Mouse (Mus musculus) heart, postnatal 4 days (tissue): ENCODE results near the gene Adipor2. TPM values are rescaled to one million over a fixed set of nuclear protein-coding genes. Genes with fewer than 3 reads are reported as not detected.
A peak's percentile ranks its signal among the peaks of the same experiment; 100 is the strongest.
"Not testable (repeated sequence)": the region's sequence is repeated elsewhere in the genome, so short reads cannot be mapped to it uniquely, and the experiment has no call there.

Experiments used
- DNase-seq: peaks from one replicate; pipeline ENCODE4 v3.0.0; 2021
- total RNA-seq, 2 experiments: library from RNA; stranded (reverse); gene quantifications; 2 replicates each; pipeline ENCODE4 v1.2.3; 2021

Gene Adipor2
- total RNA-seq, 2 experiments from 2014 or later = 55.5 to 55.7 TPM

GRCm38 (mm10) chr6:119389089-119389488 is 28.4 kb downstream of the Adipor2 start:
- DNase-seq = no peak

DNA sequence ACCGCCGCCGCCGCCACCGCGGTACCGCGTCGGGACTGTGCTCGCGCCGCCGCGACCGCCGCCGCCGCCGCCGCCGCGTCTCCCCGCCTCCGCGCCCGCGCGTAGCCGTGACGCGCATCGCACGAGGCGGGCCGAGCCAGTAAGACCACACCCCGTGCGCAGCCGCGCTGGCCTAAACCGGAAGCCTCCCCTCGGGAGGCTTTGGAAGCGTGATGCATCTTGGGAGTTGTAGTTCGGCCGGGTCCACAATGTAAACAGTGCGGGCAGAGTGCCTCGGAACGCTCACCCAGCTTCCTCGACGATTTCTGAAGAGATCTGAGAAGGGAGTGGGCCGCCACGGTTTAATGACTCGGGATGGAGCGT is 28.9 kb downstream of the Adipor2 start:
- peak; percentile 95 for DNase-seq

DNA sequence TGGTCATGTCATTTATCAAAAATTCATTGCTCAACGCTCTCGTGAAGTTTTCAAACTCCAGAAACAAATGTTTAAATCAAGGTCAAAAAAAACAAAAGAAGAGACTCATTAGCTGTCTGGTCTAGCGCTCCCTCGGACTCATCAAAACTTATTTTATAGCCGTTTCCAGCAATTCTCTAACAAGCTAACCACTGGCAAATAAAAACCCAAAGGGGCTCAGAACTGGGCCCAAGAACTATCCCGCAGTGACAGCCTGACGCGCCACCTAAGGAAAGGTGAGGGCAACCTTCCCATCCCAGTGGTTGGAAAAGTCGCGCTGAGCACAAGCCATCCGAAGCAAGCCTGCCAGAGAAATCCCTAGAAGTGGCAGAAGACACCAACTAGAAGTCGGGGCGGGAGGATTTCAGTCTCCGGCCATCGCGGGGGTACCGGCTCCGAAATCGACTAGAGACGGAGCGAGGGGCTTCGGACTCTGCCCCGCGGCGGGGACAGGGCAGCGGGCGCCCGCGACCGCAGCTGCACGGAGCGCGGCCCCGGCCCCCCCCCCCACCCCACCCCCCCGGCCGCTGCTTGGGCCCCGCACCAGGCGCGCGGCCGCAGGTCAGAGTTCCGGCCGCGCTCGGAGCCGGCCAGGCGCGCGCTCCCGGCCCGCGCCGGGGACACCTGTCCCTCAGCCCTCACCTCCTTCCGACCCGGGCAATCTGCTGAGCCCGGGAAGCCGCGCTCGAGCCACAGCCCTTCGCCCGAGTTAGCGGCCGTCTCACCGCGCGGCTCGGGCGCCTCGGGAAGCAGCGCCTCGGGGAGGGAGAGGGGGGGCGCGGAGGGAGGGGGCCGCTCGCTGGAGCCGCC is 29.5 kb downstream of the Adipor2 start:
- DNase-seq = peak; percentile 43

DNA sequence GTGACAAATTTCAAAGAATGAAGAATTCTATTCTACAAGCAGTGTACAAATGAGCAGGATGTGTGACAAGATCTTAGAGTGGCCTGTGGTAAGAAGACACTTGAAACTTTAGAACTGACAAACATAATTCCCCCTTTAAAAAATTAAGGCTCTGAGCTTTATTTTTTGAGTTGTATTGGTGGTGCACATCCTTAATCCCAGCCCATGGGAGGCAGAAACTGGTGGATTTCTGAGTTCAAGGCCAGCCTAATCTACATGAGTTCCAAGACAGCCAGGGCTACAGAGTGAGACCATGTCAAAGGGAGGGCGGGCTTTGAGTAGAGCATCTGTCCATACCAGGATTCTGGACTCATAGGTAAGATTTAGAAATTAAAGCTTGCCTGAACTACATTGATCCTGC is 30.7 kb downstream of the Adipor2 start:
- no peak for DNase-seq

DNA sequence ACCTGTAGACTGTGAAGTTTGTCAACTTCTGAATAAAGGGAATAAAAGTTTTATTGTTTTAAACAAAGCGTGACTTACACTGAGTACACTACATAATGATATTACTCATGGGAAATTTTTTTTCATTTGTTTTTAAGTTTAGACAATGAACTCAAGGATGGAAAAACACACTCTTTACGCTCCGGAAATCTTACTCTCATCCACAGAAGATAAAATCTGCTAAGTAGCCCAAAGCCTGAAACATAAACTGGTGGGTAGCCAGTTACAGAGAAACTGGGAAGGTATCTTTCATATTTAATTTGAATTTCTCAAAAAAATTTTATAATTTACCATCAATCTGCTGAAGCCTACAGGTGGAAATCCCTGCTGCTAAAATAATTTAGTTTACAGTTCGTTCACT is 31.1 kb downstream of the Adipor2 start:
- DNase-seq = no peak

GRCm38 (mm10) chr6:119385668-119386067 is 31.8 kb downstream of the Adipor2 start:
- no peak for DNase-seq

- no peak for DNase-seq
These were observed 38.9 kb downstream of the Adipor2 start for GRCm38 (mm10) chr6:119378631-119379030.

DNA sequence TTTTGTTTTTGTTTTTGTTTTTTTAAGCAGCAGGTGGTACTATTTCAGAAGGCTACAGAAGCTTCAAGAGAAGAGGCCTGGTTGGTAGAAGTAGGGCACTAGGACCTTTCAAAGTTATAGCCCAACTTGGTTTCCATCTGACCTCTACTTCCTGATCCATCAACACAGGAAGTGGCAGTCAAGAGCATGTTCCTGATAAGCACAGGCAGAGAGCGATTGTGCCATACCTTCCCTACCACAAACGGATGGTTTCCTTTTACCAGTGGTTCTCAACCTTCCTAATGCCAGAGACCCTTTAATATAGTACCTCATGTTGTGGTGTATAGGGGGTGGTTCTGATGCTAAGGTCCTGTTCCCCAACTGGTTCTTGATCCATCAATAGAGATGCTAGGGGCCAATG is 39.9 kb downstream of the Adipor2 start:
- DNase-seq = no peak

- DNase-seq = no peak
These were observed 42.5 kb downstream of the Adipor2 start for GRCm38 (mm10) chr6:119375035-119375434.

GRCm38 (mm10) chr6:119373000-119373705 is 44.4 kb downstream of the Adipor2 start:
- no peak for DNase-seq

DNA sequence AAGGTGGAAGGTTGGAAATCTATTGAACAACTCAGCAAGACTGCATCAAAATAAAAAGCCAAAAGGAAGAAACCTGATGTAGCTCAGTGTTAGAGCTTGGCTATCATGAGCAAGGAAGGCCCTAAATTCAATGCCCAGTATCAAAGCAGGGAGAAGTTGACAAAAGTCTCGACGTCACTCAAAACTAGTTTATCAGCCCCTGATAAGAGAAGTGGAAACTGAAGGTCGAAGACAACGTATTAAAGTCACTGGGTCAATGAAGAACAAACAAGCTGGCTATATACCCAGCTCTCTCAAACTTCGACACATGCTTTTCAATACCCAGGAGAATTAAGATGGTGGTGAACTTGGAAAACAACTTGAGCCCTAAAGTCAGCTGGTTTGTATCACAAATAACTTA is 45.3 kb downstream of the Adipor2 start:
- DNase-seq = no peak

- no peak for DNase-seq
These were observed 45.9 kb downstream of the Adipor2 start for GRCm38 (mm10) chr6:119371624-119372023.

GRCm38 (mm10) chr6:119367382-119367781 is 50.1 kb downstream of the Adipor2 start:
- no peak for DNase-seq

DNA sequence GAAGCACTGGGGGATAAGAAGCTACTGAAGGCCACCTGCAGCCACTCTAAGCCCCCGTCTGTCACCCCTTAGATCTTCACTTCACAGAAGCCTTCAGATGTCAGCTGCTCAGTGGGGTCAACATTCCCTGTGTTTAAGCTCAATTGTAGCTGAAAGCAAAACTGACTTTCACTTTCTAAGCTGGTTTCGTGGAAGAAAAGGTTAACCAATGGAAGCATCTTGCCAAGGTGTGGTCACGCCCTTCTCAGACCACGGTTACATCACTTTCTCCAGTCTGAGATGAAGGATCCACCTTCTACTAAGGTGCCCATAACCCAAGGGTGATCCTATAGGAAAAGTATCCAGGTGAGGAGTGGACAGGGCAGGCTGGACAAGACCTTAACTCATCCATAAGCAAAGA is 50.7 kb downstream of the Adipor2 start:
- DNase-seq = not testable (repeated sequence)

- no peak for DNase-seq
These were observed 53.9 kb downstream of the Adipor2 start for GRCm38 (mm10) chr6:119363593-119363992.

DNA sequence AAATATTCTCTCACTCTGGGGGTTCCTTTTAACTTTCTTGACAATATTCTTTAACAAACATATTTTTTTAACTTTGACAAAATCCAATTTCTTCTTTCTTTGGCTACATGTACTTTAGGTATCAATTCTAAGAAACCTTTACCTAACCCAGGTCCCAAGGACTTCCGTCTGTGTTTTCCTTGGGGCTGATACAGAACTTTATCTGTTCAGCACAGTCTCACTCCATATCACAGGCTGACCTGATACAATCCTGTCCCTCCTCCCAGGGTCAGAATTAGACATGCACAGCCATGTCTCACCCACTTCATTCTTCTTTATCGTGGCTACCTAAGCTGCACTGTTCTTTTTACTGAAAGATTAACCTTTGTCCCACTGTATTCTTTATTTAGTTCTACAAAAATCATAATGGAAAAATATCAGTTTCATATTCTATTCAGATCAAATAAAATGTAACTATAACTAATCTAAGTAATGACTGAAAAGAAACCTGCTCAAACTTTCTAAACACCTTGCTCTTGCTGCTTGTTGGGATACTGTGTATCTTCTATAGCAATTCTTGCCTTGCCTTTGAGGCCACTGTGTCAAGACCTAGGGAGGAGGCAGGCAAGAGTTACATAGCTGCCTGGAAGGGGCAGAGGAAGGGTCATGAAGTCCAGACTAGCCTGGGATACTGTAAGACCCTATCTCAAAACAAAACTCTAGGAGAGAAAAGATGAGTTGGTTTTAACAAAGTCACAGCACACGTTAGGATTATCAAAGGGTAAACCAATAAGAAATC is 56.4 kb downstream of the Adipor2 start:
- DNase-seq = no peak

- not testable (repeated sequence) for DNase-seq
These were observed 57.3 kb downstream of the Adipor2 start for GRCm38 (mm10) chr6:119360250-119360649.

DNA sequence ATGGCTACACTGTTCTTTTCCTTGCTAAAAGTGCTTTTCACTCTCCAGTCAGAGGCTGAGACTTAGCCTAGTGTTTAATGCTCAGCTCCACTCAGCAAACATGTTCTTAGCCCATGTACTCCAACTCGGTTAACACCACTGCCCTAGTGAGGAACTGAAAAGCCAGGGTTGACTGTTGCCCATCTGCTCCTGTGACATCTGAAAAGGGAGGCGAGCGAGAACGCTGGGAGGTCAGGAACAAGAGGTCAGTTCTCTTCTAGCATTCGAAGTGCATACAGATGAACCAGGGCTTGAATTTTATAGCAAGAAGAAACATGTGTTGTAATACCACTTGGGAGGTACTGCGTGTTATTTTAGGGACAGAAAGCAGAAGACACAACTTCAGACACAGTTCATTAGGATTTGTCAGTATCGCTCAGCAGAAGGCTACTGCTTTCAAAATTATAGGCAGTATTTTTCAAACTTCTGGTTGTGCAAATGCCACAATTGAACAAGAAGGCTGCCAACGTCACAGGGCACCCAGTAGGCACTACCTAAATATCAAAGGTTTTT is 59.4 kb downstream of the Adipor2 start:
- DNase-seq = no peak

DNA sequence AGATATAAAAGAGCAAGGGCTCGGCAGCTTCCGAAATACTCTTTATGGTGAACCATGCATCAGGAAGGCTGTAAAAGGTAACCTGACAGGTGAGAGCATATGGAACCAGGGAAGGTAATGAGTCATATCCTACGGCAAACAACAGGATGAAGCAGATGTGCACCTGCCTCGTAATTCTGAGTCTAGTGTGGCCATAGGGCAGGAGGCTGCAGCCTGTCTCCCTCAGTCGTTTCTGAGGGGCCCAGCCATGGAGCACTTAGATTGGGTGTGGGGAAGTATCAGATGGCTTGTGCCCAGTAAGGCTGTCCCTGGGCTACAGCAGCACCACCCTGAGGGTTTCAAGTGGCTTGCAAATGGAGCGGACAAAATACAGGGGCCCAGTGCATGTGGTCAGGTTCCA is 65.0 kb downstream of the Adipor2 start:
- no peak for DNase-seq

DNA sequence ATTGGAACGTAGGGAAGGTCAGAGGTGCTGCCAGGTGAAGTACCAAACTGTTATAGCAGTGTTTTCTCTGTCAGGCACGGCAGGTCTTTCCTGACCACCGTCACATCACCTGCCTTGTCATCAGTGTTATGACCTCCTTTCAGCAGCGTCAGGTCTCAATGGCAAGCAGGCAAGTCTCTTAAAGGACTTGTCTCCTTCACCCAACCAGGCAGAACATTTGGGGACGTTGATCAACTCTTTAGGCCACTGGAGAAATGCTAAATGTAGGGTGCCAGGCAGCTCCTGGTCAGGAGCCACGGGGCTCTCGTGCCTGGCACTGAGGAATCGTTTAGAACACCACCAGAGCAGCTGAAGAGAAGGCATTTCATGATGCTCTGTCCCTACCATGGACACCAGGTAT is 65.8 kb downstream of the Adipor2 start:
- no peak for DNase-seq

DNA sequence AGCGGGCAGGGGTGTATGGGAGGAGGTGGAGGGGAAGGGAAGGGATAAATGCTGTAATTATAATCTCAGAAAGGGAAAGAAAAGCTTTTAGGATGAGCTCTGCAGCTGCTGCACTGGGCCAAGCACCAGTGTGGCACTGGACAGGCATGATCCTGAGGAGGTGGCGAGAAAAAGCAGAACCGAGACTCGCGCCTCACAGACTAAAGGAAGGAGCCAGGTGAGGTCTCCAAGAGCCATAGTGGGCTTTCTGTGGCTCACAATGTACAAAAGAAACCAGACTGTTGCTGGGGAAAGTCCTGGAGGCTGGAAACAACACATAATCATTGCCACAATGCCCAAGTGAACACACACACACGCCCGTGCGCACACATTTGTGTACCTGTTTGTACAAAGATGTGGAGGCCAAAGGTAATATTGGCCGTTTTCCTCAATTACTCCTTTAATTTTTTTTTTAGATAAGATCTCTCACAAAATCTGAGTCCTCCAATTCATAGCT is 66.8 kb downstream of the Adipor2 start:
- no peak for DNase-seq

- peak; percentile 90 for DNase-seq
These were observed 69.3 kb downstream of the Adipor2 start for GRCm38 (mm10) chr6:119348234-119348633.

GRCm38 (mm10) chr6:119347813-119348212 is 69.7 kb downstream of the Adipor2 start:
- DNase-seq = no peak
